Mouse (Mus musculus) erythroblast, embryonic 14.5 days (primary cell): ENCODE data around the gene Ccdc8.

Experiments used
- GATA1 ChIP-seq: IDR thresholded peaks from 2 replicates; pipeline ENCODE4 v1.6.1; 2012; ENCODE audit warnings: low read length, inconsistent platforms, mixed read lengths
- TAL1 ChIP-seq: IDR thresholded peaks from 3 replicates; pipeline ENCODE4 v1.6.1; 2012; ENCODE audit warnings: low read length, inconsistent platforms, mixed read lengths

GRCm38 (mm10) chr7:16948923-16949458, 43.5 kb upstream of the Ccdc8 start:
- no peak for TF ChIP-seq GATA1
- no peak for TF ChIP-seq TAL1
